Mouse (Mus musculus) left cerebral cortex, adult 18-20 months (tissue): ENCODE measurements around the gene Mob3b. TPM values are rescaled to one million over a fixed set of nuclear protein-coding genes. Genes with fewer than 3 reads are reported as not detected.

ENCODE experiments used
- DNase-seq, 2 experiments: peaks; one replicate each; pipeline ENCODE4 v3.0.0; 2021 to 2022; ENCODE audit warnings: low spot score in 2 of 2, mixed read lengths in 1 of 2
- total RNA-seq, 2 experiments: library from RNA; stranded (reverse); gene quantifications; 2 replicates each; pipeline ENCODE4 v1.2.3; 2021

Mob3b gene
- total RNA-seq, 2 experiments from 2014 or later: 5.2 to 5.9 TPM

DNA sequence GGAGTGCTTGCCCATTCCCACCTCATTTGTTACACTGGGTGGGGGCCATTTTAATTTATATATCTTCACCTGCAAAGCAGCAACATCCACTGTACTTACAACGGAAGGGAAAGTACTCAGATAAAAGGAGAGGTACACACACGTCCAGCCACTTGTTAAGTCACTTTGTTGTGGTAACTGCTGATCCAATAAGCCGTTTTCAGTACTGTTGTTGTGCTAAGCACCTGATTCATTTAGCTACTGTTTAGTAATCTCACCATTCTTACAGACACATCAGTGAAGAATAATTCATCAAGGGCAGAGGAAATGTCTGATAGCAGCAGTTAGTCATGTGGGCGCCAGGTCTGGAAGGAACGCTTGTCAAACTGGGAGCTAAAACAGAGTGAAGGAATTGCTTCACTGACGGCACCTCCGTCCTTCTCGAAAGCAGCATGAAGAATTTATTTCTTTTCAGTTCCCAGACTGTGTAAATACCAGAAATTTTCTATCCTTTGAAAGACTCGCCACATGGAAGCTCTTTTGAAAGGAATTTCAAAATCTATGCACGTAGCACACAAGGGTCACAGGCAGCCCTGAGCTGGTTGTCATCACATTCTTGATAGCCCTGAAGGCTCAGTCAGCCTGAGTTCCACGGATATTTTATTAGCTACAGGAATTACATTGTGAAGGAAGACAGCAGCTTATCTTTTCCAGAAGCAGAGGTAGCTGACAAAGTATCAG is 150.6 kb downstream of the Mob3b start:
- no peak for DNase-seq

DNA sequence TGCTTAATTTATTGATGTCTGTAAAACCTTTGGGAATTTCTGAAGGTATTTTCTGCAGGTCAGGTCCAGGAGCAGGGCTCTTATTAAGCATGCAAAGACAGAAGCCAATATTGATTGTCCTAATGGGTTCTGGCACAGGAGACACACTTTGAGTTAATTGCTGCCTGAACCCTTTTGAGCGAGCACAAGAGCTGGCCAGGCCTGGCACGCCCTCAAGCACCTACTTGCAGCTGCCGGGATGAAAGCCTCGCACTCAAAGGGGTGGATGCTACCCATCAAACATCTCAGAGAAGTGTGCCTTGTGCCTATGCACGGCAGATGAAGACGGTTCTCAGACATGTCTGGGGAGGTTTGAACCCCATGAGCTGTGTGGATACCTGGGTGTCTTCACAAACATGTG is 151.2 kb downstream of the Mob3b start:
- no peak for DNase-seq

GRCm38 (mm10) chr4:35005068-35005769 is 152.1 kb downstream of the Mob3b start:
- no peak for DNase-seq

DNA sequence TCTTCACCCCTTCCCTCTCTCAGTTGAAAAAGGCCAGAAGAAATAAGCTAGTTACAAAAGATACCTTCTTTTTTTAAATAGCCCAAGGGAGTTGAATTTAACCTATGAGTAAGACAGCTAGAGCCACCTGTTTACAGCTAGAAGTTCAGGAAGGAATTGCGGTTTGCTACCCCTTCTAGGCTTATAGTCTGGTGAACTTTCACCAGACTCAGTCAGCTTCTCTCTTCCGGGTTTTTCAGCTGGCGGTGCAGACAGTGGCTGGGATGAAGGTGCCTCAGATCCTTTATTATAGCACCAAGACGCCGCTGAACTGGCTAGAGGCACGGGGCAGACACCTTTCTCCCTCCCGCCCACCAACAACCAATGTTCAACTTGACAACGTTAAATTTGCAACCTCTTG is 152.8 kb downstream of the Mob3b start:
- no peak for DNase-seq

- DNase-seq: no peak
Measured at GRCm38 (mm10) chr4:35003550-35004326, 153.5 kb downstream of the Mob3b start.

DNA sequence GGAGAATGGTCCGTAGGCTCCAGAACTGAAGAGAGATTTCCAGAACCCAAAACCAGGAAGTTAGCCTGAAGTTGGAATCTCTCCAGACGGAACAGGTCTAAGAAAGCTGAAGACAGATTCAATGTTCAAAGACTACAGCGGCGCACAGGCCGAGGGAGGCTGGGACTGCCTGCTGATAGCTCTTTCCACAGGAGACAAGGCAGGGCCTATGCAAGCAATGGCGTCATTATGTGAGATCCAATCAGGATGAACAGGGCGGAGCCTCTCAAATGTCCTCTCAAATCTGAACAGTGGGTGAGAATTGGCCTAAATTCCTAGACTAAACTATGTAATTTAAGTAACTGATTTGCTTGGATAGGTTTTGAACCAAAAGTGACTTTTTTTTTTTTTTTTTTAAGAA is 160.7 kb downstream of the Mob3b start:
- no peak for DNase-seq

DNA sequence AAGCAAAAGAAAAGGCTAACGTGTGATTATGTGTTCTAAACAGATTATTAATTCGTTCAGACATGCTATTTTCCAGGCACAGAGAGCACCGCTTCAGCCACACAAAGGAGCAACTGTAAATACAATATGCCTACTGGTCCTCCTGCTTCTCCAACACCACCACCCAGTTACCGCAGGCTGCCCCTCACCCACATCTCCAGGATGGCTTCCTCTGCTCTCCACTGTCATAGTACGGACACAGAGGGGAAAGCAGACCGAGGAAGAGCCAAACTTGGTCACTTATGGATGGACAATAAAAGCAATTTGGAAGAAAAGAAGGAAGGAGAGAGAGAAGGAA is 163.7 kb downstream of the Mob3b start:
- no peak for DNase-seq

DNA sequence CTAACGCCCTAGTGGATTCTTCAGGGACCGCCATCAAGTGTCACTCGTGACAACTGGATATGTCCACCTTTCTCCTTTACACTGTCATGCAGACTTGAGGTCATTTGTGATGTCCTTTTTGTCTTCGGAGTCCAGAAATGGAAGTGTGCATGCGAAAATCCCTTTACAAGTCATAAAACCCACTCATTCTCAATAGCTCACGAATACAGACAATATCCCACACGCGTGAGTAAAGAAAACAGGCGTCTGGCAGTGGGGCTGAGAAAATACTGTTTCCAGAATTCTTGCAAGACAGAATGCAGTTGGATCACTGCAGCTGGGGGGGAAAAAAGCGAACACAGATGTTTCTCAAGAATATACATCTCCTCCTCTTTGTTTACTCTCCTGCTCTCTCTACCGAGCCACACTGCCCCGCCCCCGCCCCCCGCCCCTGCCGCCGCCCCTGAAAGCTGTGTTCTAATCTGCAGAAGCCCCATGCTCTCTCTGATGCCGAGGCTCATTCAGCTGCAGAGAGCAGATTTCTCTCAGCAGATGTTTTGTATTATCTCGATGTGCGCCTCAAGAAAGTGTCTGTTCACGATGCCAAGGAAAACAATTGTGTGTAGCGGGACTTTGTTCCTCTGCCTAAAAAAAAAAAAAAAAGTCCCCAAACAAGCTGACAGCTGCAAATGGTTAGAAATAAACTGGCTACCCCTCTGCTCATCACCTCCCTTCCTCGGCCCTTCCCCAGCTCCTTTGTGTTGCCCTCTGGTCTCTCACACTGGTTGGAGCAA is 164.2 kb downstream of the Mob3b start:
- no peak for DNase-seq

- no peak for DNase-seq
Measured at GRCm38 (mm10) chr4:34991891-34992865, 165.1 kb downstream of the Mob3b start.

GRCm38 (mm10) chr4:34991116-34991515 is 166.2 kb downstream of the Mob3b start:
- no peak for DNase-seq

DNA sequence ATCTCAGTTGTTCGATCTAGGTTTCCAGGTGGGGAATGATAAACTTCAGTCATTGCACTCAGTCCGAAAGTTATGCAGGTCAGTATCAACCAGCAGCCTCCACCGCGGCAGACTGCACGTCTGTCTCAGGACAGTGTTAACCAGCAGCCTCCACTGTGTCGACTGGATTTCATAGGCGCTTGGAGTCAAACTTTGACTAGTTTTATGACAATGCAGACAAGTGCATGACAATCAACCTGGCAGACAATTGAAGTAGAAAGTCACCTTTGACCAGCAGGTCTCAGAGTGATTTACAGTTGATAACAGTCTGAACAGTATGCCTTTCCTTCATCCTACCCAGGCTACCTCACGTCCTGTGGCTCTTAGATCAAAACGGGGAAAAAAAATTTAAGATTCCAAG is 166.6 kb downstream of the Mob3b start:
- no peak for DNase-seq

GRCm38 (mm10) chr4:34987568-34987967 is 169.7 kb downstream of the Mob3b start:
- DNase-seq: no peak

GRCm38 (mm10) chr4:34987109-34987508 is 170.2 kb downstream of the Mob3b start:
- no peak for DNase-seq

DNA sequence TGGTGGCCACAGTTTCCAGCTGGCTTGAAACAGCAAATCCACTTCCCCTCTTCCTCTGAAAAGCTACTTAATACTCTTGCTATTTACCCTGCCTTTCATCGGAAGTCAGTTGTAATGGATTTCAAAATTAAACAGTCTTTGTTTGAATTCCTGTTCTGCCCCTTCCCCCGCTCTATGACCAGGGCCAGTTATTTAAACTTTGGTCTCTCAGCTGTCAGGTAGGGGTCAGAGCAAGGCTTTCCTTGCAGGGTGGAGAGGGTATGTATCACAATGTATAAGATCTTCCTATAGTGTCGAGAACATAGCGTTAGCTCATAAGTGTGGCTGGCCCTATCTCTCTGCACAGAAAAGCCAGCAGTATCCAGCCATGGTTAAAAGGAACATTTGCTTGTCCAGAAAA is 170.6 kb downstream of the Mob3b start:
- no peak for DNase-seq

DNA sequence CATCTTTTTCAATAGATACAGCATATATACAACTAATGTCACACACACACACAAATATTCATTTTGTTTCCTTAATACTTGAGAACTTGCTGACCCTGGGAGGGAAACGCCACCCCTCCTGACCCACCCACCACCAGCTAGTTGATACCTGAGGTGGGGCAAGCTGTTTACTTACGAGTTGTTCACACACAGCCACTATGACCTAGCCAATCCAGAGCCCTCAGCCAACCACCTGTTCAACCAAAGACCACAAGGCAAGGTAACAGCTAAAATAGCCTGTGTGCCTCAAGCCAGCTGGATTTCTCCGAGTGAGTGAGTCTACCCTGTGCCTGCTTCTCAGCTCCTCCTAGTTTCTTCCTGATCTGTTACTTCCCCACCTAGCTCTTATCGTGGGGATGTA is 172.9 kb downstream of the Mob3b start:
- no peak for DNase-seq

- no peak for DNase-seq
Measured at GRCm38 (mm10) chr4:34983511-34983910, 173.8 kb downstream of the Mob3b start.

DNA sequence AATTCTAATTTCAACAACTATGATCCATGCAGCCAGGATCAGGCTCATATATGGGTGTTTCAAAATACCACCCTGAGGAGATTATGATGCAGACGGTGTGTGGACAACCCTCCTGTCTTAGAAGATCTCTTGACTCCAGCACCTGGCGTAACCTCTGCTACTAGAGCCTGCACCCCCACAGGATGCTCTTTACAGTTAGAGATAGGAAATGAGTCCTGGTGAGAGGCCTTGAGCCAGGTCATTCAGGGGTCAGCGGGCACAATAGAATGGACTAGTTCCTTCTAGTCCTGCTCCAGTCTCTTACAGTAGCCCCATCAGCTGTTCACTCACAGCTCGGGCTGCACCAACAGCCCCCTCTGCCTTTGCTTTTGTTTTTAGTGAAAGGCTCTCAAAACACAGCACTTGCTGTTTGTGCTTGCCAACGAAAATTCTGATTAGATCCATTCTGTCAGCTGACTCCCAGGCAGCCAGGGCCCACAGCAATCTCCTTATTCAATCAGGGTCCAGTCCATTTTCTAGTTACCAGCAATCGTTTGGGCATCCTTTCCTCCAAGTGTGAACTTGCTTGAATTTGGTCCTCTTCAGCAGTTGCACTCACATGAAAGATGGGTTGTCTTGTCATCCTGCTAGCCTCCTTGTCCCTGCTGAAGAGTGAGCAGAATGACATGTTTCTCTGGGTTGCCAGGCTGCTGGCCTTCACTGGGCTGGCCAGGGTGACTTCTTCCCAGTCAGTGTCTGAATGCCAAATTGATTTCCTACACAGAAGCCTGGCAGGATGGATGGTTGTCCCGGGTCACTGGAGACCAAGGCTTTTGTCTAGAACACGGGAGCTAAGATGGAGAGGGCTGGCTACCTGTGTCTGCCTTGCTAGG is 175.7 kb downstream of the Mob3b start:
- DNase-seq: no peak

- no peak for DNase-seq
Measured at GRCm38 (mm10) chr4:34980461-34981039, 176.7 kb downstream of the Mob3b start.
